Mouse (Mus musculus) erythroblast, embryonic 14.5 days (primary cell): ENCODE measurements around the gene Ift27. TPM values are rescaled to one million over a fixed set of nuclear protein-coding genes. Genes with fewer than 3 reads are reported as not detected.

Experiments
- H3K27me3 ChIP-seq: 2 replicates; pipeline ENCODE4 v1.6.1; 2012; ENCODE audit warnings: inconsistent platforms; ENCODE audit not compliant: control insufficient read depth
- H3K36me3 ChIP-seq: 2 replicates; pipeline ENCODE4 v1.6.1; 2012; ENCODE audit warnings: mild to moderate bottlenecking, inconsistent platforms; ENCODE audit not compliant: control insufficient read depth
- H3K4me1 ChIP-seq: 2 replicates; pipeline ENCODE4 v1.6.1; 2012; ENCODE audit warnings: inconsistent platforms; ENCODE audit not compliant: control insufficient read depth
- H3K4me3 ChIP-seq: replicated peaks from 2 replicates; pipeline ENCODE3; 2012; ENCODE audit warnings: moderate library complexity, mild to moderate bottlenecking, inconsistent platforms
- H3K9me3 ChIP-seq: 2 replicates; pipeline ENCODE4 v1.6.1; 2012; ENCODE audit warnings: low read length, inconsistent platforms, mixed read lengths; ENCODE audit not compliant: control insufficient read depth
- GATA1 ChIP-seq: IDR thresholded peaks from 2 replicates; pipeline ENCODE4 v1.6.1; 2012; ENCODE audit warnings: low read length, inconsistent platforms, mixed read lengths
- TAL1 ChIP-seq: IDR thresholded peaks from 3 replicates; pipeline ENCODE4 v1.6.1; 2012; ENCODE audit warnings: low read length, inconsistent platforms, mixed read lengths
- polyA plus RNA-seq: library from polyadenylated mRNA; stranded (reverse); fragments of >175 nt; gene quantifications from 2 replicates; pipeline ENCODE4 v1.2.3, GENCODE M21; 2012

The Ift27 gene
- 17.7 and 19.2 TPM in 2 replicates for polyA plus RNA-seq

- Histone ChIP-seq H3K9me3 (no peaks in the 10 kb centered on the region), H3K4me1 (peaks cover 36% of the 10 kb centered on the region), H3K4me3 (peak within 1 kb of the TSS; percentile 90), H3K36me3 (peaks cover 4% of the 10 kb centered on the region), H3K27me3 (no peaks in the 10 kb centered on the region; the same call in 1 of the 2 replicates)
- TF ChIP-seq TAL1 (no peak), GATA1 (no peak)
Observed at GRCm38 (mm10) chr15:78173972-78174886, at the start of gene Ift27. Gene Ift27 (minus strand): TSS chr15:78174107.

- H3K4me1 ChIP-seq: no peaks in the 10 kb centered on the region
- peaks cover under 1% of the 10 kb centered on the region for H3K9me3 ChIP-seq
- no peak for TF ChIP-seq GATA1
- TF ChIP-seq TAL1: no peak
- H3K4me3 ChIP-seq: no peak overlapping the region
- no peaks in the 10 kb centered on the region for H3K27me3 ChIP-seq
- no peaks in the 10 kb centered on the region for H3K36me3 ChIP-seq
Observed at GRCm38 (mm10) chr15:78215269-78215668, 41.4 kb upstream of the Ift27 start.

GRCm38 (mm10) chr15:78211367-78211766 lies 37.5 kb upstream of the Ift27 start:
- TF ChIP-seq TAL1 (no peak), GATA1 (no peak)
- Histone ChIP-seq H3K27me3 (no peaks in the 10 kb centered on the region), H3K36me3 (no peaks in the 10 kb centered on the region), H3K4me3 (no peak overlapping the region), H3K4me1 (no peaks in the 10 kb centered on the region), H3K9me3 (peaks cover 4% of the 10 kb centered on the region)

- Histone ChIP-seq H3K27me3 (peaks cover 7% of the 10 kb centered on the region), H3K4me1 (no peaks in the 10 kb centered on the region), H3K36me3 (no peaks in the 10 kb centered on the region), H3K9me3 (peaks cover 4% of the 10 kb centered on the region), H3K4me3 (no peak overlapping the region)
- no peak for TF ChIP-seq GATA1
- no peak for TF ChIP-seq TAL1
Observed at GRCm38 (mm10) chr15:78210203-78210602, 36.3 kb upstream of the Ift27 start.

- peaks cover 37% of the 10 kb centered on the region for H3K27me3 ChIP-seq
- no peak within 1 kb of the TSS for H3K4me3 ChIP-seq
Observed at GRCm38 (mm10) chr15:78206312-78206711, 32.4 kb upstream of the Ift27 start, which contains the start of gene Pvalb. Gene Pvalb (minus strand): TSS chr15:78206400.

GRCm38 (mm10) chr15:78205192-78205591 lies 31.3 kb upstream of the Ift27 start:
- TF ChIP-seq TAL1 (no peak), GATA1 (no peak)
- Histone ChIP-seq H3K9me3 (peaks cover 2% of the 10 kb centered on the region), H3K4me3 (no peak overlapping the region), H3K36me3 (no peaks in the 10 kb centered on the region), H3K27me3 (peaks cover 38% of the 10 kb centered on the region), H3K4me1 (no peaks in the 10 kb centered on the region)

More at GRCm38 (mm10) chr15:78206312-78206711, 32.4 kb upstream of the Ift27 start, which contains the start of gene Pvalb:
- Histone ChIP-seq H3K9me3 (peaks cover 4% of the 10 kb centered on the region), H3K36me3 (no peaks in the 10 kb centered on the region), H3K4me1 (no peaks in the 10 kb centered on the region)
- TF ChIP-seq TAL1 (no peak), GATA1 (no peak)

GRCm38 (mm10) chr15:78204053-78204847 lies 30.3 kb upstream of the Ift27 start:
- Histone ChIP-seq H3K4me3 (no peak overlapping the region), H3K9me3 (no peaks in the 10 kb centered on the region), H3K36me3 (no peaks in the 10 kb centered on the region), H3K27me3 (peaks cover 38% of the 10 kb centered on the region), H3K4me1 (no peaks in the 10 kb centered on the region)
- TF ChIP-seq GATA1 (no peak), TAL1 (no peak)

GRCm38 (mm10) chr15:78195096-78195880 lies 21.4 kb upstream of the Ift27 start:
- no peaks in the 10 kb centered on the region for H3K9me3 ChIP-seq
- H3K4me1 ChIP-seq: no peaks in the 10 kb centered on the region
- TF ChIP-seq TAL1 (no peak), GATA1 (no peak)
- no peak overlapping the region for H3K4me3 ChIP-seq
- no peaks in the 10 kb centered on the region for H3K27me3 ChIP-seq
- H3K36me3 ChIP-seq: no peaks in the 10 kb centered on the region
